Mouse (Mus musculus) hindbrain, embryonic 14.5 days (tissue): ENCODE measurements around the gene Wwp2. TPM values are rescaled to one million over a fixed set of nuclear protein-coding genes. Genes with fewer than 3 reads are reported as not detected.

Experiments used
- microRNA counts: library from miRNA; unstranded; fragments of <30 nt; microRNA quantifications from one replicate; lab custom pipeline; 2016
- microRNA-seq: library from miRNA; unstranded; fragments of <30 nt; microRNA quantifications from one replicate; pipeline ENCODE4, GENCODE M21; 2016
- polyA plus RNA-seq: library from polyadenylated mRNA; unstranded; fragments of >200 nt; fragmentation: Nextera tagmentation; extraction: Ambion mirVana; gene quantifications from 2 replicates; pipeline ENCODE4 v1.2.1, GENCODE M21; 2014

The Wwp2 gene
- polyA plus RNA-seq, 1 experiment from 2014 or later: 37.5 TPM

MicroRNAs encoded within 50 kb of the gene (microRNA counts, 519-probe panel; counts per million panel counts)
- 5,082 counts per million, percentile 57 among the panel's probes with 10 or more counts for microRNA mmu-miR-140 (lab: Ali Mortazavi, UCI)

Small RNA genes lying within 50 kb of the gene (microRNA-seq; reads per million reads assigned to microRNA genes)
- 4,881 reads per million, percentile 91 among the genes with 10 or more reads in this experiment for gene Mir140

Other genes with a start within 250 kb of the Wwp2 start
- gene Nfat5, start 142.9 kb upstream of the Wwp2 start, polyA plus RNA-seq: 8.0 and 12.0 TPM in 2 replicates
- gene Nqo1, start 33.2 kb upstream of the Wwp2 start, polyA plus RNA-seq: 8.5 and 9.4 TPM in 2 replicates
- gene Nob1, start 11.3 kb upstream of the Wwp2 start, polyA plus RNA-seq: 46.4 and 48.7 TPM in 2 replicates
- gene Psmd7, start 152.1 kb downstream of the Wwp2 start, polyA plus RNA-seq: 219 and 236 TPM in 2 replicates